Mouse (Mus musculus) heart, postnatal 0 days (tissue): ENCODE results near the gene Psmb7.

ENCODE experiments used
- CTCF ChIP-seq: IDR thresholded peaks from 2 replicates; pipeline ENCODE4 v1.5.1; 2016; ENCODE audit warnings: antibody characterized with exemption, control low read depth, low read depth
- EP300 ChIP-seq: IDR thresholded peaks from 2 replicates; pipeline ENCODE4 v1.6.1; 2016; ENCODE audit warnings: antibody characterized with exemption, low read depth

- no peak for TF ChIP-seq CTCF
- no peak for TF ChIP-seq EP300
These were observed 58.5 kb downstream of the Psmb7 start for GRCm38 (mm10) chr2:38585379-38585736.
